Mouse (Mus musculus): ENCODE results near the gene Tmem120b.

The Tmem120b gene

DNA sequence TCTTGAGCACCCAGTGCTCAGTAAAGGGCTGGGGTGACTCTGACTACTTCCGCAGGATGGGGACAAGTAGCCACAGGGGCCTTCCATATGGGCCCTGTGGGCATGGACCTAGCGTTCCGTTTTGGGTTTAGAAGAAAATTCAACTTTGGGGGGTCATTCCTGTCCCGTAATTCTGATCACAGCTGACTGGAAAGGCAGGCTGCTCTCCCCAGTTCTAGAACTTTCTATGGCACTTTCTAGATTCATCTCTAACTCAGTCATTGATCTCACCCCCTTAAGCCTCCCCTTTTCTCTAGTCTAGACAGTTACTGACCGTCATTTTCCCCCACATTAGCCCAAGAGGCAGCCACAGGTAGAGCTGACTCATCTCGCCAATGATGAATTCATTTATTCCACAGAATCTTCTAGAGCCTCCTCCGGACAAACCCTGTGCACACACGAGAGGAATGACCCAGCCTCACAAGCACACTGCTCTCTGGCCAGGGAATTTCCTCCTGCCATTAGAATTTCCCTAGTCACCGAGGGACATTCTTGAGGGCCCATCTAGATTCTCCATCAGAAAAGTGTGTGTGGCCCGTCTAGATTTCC, 61.0 kb downstream of the Tmem120b start:
- no peak for DNase-seq

- no peak for DNase-seq
Measured at GRCm38 (mm10) chr5:123130030-123130813, 62.0 kb downstream of the Tmem120b start.

- no peak for DNase-seq
Measured at GRCm38 (mm10) chr5:123130814-123131148, 62.6 kb downstream of the Tmem120b start.

- peak; percentile 85 for DNase-seq
Measured at GRCm38 (mm10) chr5:123132308-123133071, 64.3 kb downstream of the Tmem120b start, which contains the start of gene Rhof. TSS of gene Rhof (minus strand) at chr5:123132692.

GRCm38 (mm10) chr5:123133083-123133783, 65.0 kb downstream of the Tmem120b start:
- peak; percentile 89 for DNase-seq

GRCm38 (mm10) chr5:123133784-123134143, 65.5 kb downstream of the Tmem120b start:
- DNase-seq = no peak

GRCm38 (mm10) chr5:123134186-123134874, 66.1 kb downstream of the Tmem120b start:
- DNase-seq = peak; percentile 71

GRCm38 (mm10) chr5:123134875-123135382, 66.7 kb downstream of the Tmem120b start:
- DNase-seq = no peak

DNA sequence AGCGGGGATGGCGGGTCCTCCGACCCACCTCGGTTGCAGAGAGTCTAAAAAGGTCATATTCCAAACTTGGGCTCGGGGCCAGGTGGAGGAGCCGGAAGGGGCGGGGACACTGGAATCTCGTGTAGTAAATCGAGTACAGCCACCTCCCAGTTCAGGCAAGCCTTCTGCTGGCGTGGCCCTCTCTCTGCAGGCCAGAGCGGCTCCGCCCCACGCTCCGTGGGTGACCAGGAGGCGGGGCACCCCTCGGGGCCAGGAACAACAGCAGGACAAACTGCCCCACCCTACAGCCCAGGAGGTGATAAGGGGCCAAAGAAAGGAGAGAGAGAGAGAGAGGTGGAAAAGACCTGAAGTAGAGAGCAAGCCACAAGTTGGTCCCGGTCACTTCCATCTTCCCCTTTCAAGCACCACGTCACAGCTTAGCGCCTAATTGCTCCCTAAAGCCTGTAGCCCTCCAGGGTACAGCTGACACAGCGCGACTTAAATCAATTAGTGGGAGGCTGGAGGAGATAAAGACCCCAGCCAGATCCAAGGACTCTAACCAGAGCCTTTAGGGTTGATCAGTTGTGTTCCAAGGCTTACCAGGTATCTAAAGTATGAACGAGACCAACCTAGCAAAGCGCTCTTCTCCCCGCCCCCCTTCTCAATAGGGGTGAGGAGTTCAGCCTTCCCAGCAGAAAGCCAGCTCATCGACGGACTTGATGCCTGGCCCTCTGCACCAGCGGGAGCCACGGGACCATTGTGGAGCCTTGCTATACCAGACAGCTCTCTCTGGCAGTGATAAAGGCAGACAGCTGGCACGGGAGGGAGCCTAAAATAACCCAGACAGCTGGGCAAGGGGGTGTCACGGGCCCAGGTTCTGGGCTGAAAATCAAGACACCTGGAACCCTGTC, 67.5 kb downstream of the Tmem120b start:
- peak; percentile 93 for DNase-seq

DNA sequence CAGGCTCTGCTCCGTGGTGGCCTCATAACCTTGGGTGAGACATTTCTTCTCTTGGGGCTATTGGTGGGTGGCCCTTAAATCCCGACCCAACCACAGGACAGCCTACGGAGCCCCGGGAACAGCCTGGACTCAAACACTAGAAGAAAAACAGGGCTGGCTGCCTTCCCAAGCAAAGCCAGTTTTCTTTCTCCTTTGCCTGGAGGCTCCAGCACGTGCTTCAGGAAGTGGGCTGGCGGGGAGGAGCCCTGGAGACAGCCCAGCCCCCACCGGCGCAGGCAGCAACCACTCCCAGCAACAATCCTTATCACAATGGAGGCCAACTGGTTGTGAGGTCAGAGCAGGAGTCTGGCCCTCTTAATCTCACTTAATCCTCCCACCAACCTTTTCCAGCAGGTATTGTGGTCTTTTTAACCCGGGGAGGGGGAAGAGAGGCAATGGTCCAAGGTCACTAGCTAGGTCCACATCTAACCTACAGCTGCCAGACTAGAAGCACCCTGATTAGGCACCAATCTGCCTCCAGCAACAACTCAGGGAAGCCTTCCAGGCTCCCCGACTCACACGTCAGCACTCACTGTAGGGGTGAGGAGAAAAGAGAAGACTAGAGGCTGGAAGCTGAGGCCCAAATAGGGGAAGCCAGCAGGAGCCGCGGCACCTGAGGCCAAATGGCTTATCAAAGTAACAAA, 68.3 kb downstream of the Tmem120b start:
- DNase-seq = peak; percentile 96

GRCm38 (mm10) chr5:123137044-123137909, 69.1 kb downstream of the Tmem120b start:
- peak; percentile 92 for DNase-seq

GRCm38 (mm10) chr5:123137910-123138229, 69.7 kb downstream of the Tmem120b start:
- no peak for DNase-seq

GRCm38 (mm10) chr5:123138230-123138911, 70.2 kb downstream of the Tmem120b start:
- peak; percentile 86 for DNase-seq

GRCm38 (mm10) chr5:123138953-123139721, 70.9 kb downstream of the Tmem120b start:
- peak; percentile 88 for DNase-seq

DNA sequence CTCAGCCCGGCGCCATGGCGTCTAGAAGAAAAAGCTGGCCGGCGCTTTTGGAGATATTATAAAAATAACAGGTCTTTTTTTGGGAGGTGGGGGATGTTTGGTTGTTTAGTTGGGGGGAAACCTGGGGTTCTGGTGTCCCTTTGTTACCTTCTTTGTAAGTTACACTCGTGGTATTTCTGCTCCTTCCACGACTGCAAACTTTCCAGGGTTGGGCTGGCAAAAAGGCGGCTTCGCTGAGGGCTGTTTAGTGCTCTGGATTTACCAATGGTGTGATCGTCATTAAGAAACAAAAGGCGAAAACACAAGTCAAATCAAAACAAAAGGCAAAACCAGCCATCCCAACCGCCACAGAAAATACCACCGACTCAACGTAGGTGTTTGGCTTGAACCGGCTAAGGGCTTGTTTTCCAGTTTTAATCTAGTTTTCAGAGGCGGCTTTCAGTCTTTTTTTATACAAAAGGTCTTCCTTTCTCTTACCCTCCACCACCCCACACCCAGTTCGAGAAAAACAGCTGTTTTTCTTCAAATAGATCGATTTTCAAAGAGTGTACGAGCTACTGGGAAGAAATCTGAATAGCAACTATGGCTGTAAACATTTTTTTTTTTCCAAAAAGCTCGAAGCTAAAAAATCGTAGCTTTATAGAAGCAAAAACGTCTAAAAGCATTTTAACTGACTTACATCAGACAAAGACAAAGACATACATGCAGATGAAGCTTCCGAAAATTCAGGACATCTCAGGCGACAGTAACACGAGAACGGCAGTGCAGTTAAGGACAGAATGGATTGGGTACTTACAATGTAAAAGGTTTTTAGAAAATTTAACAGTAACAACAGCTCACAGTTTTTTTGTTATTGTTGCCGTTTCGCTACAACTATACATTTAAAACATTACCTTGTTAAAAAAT, 71.8 kb downstream of the Tmem120b start:
- DNase-seq = no peak

DNA sequence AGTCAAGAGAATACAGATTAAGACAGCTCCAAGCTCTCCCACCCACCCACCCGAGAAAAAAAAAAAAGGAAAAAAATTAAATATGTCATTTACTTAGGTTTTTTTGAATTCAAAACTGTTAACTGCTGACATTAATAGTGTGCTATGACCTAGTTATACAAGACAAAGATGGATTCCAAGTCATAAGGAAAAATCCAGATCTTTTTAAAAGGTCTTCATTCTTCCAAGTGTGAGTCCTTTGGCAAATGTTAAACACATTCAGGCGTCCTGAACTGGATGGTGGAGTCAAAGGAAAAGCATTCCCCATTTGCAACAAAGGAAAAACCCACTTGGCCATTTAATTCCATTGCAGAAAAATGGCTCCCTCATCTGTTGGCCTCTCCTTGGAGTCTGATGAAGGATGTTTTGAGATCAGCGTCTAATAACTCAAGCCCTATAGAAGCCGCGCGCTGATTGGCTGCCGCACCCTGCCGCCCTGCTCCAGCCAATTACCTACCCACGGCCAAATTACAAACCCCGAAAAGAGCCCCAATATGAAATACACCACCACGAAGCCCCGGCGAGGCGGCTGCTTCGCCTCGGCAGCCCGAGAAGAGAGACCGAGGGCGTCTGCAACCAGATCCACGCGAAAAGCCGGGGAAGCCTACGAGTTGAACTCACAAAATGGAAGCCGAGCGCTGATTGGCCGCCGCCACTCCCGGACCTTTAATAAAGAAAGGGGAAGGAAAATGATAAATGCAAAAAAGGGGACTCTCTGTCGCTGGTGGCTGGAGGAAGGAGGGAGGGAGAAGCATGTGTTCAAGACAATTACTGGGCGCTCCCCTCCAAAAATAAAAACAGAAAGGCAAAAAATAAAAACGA, 72.7 kb downstream of the Tmem120b start:
- peak; percentile 95 for DNase-seq

Data from kidney, postnatal 14 days (tissue).